Mouse (Mus musculus) layer of hippocampus, adult 18-20 months (tissue): Measurements from ENCODE around the gene Trpm3. TPM values are rescaled to one million over a fixed set of nuclear protein-coding genes. Genes with fewer than 3 reads are reported as not detected.

Source experiments
- DNase-seq, 2 experiments: peaks; one replicate each; pipeline ENCODE4 v3.0.0; 2022; ENCODE audit warnings: low spot score in 2 of 2
- total RNA-seq, 2 experiments: library from RNA; stranded (reverse); gene quantifications; 2 replicates each; pipeline ENCODE4 v1.2.3; 2021

The Trpm3 gene
- total RNA-seq, 2 experiments from 2014 or later: 56.8 to 61.7 TPM

DNA sequence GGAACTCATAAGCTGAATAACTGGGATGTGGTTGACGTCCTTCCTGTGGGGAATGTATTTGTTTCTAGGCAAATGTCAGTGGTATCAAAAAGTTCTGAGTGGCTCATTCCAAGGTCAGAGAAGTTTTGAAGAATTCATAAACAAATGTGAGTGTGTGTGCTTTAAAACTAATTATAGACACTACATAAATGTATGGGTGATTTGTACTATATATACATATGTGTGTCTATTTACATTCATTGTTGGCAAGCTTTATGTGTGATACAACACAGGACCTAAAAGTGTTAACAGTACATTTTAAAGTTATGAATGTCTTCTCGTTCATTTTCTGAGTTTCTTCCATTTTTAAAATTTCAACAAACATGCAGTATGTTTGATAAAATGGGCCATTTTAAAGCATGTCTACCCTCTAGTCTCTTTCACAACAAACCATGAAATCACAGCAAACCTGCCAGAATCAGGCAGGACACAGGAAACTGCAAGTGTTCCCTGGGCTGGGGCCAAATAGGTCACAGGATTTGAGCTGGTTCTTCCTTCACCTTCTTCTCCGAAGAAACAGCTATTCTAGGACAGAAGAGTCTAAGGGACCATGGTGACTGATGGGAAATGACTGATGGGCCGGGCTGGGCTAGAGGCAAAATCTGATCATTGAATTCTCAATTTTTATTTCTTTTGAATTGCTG is 334.3 kb downstream of the Trpm3 start:
- DNase-seq: no peak

DNA sequence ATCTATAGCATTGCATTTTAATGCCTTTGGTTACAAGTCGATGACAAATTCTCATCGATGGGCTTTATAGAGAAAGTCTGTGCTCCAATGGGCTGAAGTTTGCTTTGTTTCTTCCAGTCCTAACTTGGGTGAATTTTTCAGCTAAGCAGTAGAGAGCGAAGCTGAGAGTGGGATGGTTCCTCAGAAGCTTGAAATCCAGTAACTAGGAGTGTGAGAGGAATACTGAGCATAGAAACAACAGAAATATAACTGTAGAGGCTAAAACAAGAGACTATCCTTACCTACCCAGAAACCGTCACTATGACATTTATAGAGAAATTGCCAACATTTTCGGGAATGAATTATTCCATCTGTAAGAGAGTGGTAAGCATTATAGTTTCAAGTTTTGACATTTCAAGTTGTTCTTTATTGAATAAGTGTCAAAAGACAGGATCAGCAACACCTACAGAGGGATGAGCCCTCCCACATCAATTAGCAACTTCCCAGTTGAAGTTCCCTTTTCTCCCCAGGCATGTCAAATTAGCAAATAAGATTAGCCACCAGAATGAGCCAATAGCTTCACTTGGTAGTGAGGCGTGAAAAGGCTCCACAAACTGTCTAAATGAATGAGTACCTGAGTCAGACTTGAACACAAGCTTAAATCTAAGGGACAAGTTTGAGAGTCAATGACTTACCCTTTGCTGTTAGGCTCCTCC is 339.6 kb downstream of the Trpm3 start:
- no peak for DNase-seq

DNA sequence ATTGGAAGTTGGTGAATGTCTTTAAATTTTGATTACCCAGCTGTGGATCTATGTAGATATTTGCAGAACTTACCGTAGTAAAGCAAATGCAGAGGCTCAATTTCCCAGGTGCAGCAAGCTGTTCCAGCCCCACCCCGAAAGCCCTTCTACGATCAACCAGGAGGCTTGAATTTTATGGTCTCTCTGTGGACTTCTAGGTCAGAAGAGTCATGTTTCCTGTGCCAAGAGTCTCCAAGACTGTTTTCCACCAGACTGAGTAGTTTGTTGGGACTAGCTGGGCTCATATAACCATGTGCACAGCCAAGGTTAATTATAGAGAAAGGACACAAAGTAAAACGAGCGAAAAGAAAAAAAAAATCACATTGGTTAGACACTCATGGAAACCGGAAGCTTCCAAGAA is 364.6 kb downstream of the Trpm3 start:
- DNase-seq: no peak

DNA sequence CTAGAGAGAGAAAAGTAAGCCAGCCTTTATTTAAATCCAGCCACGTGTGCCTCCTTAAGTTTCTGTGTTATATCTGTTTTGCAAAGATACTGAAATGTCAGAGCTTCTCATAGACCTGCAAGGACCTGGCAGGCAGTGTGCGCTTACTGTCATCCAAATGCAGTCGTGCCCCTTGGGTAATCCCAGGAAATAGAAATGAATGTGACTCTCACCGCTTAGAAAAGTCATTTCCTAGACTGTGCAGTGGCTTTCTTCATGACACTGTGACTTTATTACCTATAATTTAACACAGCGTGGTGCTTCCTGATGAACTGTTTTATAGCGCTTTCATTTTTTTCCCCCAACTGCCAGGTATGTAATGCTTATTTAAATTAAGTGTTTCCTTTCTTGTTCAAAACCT is 379.7 kb downstream of the Trpm3 start:
- no peak for DNase-seq

DNA sequence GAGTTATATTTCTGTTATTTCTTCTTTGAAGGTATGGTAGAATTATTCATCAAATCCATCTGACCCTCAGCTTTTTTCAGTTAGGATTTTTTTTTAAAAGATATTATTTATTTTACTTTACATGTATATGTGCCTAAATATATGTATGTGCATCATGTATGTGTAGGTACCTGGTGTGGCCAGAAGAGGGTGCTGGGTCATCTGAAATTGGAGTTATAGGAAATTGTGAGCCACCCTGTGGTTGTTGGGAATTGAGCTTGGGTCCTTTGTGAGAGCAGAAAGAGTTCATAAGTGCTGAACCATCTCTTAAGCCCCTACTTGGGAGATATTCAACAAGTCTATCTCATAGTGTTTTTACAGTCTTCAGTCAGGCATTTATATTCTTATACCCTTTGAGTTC is 389.1 kb downstream of the Trpm3 start:
- DNase-seq: no peak

DNA sequence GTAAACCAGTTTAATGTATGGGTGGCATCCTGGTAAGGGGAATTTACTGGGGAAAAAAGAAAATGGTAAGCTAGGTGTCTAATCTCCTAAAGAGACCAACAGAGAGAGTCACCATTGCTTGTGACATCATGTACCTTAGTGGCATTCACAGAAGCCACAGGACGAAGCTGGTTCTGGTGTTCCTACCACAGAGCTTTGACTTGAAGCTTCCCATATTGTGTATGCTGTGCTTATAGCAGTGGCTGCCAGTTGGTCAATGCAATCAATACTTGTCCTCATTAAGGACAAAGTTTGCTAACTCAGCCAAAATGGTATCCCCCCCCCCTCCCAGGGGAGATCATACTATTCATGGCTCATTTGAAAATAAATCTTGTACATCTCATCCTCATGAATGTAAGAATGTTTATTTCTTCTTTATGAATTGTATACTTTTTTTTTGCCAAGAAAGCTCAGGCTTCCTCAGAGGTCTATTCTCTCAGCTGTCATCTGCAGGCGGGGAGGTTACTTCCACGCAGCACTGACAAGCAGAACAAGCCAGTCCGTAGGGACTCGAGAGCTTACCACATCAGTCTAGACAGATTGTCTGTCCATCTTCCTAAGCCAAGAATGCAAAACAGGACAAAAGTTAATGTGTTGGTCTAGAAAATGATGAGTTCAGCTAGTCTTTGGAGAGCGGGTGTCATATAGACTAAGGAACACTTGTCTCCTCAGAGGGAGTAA is 404.3 kb downstream of the Trpm3 start:
- DNase-seq: no peak

DNA sequence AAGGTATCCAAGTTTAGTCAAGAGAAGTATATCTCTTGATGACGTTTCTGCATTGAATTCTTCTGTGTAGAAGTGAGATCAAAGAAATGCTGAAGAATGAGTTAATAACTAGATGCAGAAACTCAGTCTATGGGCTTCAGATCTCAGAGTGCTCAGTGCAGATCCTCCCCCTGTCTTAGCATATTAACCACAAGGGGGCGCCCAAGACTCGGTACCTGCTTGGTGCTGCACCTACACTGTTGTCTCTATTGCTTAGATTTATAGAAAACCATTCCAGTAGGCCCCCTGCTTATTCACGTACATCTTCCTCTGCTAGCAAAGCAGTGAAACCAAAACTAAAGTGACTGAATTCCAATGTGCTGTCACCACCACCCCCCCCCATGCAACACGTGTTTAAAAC is 413.3 kb downstream of the Trpm3 start:
- peak; percentile 41 to 78 for DNase-seq

DNA sequence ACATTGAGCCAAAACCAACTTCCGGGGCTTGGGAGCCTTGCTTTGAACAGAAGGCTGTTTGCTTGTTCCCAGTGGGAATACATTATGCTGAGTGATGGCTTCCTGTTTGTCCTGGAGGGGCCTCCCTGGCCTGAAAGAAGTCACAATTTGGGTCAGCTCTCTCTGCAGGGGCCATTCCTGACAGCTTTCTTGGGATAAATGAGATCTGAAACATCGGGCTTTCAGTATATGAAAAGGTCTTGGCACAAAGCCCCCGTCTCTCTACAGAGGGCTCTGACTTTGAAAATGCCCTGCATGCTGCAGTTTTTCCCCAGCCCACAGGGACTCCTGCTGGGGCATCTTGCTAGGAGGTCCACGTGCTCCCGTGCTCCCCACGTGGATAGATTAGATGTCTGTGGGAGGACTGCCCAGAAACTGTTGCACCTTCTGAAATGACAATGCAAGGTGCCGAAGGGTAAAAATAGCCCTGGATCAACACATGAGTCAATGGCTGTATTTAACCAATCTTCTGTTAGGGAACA is 415.6 kb downstream of the Trpm3 start:
- peak; percentile 9 to 58 for DNase-seq

DNA sequence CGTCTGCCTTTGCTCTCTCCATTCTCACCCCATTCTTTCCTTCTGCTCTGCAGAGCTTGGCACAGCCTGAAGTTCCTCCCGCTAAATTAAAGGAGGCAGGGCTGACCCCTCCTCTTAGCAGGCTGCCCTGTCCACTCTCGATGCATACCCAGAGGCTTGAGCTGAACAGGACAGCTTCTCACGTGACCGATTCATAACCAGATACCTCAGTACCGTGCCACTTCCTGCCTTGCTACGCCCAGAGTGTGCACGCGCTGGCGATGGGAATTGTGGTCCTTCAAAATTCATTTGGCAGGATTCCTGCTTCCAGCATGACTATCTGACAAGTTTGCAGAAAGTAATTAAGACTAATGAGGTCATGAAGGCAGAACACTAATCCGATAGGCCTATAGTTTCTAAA is 433.6 kb downstream of the Trpm3 start:
- no peak for DNase-seq

DNA sequence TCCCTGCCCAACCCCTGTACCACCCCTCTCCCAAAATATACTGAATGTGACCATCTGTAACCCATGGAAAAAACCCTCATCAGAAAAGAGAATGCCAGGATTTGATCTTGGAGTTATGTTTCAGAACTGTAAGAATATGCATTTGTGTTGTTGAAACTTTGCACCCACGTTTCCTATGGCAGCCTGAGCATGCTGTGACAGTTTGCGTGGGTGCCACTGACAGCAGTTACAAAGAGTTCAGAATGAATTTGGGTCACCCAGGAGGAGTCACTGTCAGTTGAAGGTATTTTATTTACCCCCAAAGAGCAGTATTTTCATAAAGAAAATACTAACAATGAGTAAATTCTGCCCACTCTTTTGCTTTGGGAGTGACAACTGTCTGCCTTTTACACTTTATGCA is 434.0 kb downstream of the Trpm3 start:
- DNase-seq: peak in 1 of 2 experiments; percentile 77

DNA sequence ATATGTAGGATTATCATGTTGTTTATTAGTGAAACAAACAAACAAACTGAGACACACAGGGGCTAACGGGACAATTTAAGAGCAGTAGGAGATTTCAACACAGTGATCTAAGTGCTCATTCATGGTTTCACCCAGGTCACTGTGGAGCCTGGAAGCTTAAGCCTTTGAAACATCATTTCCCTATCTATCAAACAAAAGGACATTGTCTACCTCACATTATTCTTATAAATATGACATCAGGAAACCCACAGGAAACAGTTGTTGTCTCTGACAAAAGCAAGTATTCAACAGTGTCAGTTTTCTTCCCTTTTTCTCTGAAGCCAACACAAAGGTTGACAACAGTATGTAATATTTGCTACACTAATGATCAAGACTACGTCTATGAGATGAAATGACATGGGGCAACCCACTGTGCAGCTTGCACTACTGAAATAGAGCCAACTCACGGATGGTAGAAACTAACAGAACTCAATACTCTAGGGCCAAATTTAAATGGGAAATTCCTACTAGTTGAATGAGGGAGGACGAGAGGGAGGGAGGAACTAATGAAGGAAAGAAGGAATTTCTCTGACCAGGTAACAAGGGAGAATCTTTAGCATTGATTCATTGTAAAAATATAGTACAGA is 443.4 kb downstream of the Trpm3 start:
- peak in 1 of 2 experiments; percentile 48 for DNase-seq

DNA sequence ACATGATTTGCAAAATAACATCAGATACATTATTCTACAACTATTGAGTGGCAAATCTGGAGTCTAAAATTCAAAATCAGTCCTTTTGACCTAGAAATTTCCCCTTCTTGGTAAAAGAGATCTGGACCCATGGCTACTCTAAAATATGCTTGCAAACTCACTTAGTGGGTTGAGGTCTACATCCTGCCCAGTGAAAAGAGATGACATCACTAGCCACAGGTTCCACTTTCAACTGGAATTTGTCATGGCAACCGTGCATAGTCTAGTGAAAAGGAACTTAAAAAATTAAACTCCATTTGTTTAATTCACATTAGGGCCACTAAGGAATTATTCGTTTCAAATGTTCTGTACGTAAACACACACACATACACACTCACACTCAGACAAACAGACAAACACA is 455.6 kb downstream of the Trpm3 start:
- no peak for DNase-seq

DNA sequence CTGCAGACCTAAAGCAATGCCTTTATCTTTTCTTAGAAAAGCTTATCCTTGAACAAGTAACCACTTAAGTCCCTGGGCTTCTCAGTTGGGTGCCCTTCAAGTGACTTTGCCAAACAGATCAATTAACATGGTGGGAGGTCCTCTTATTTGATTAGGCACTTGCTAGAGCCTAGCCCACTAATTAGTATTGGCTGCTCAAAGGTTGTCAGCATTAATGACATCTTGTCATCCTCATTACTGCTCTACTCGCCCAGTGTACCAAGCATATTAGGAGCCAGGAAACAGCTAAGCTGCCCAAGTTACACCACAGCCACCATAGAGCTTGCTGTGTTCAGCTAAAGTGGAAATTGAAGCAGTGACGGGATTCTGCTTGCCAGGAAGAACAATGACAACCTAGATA is 456.4 kb downstream of the Trpm3 start:
- DNase-seq: no peak

DNA sequence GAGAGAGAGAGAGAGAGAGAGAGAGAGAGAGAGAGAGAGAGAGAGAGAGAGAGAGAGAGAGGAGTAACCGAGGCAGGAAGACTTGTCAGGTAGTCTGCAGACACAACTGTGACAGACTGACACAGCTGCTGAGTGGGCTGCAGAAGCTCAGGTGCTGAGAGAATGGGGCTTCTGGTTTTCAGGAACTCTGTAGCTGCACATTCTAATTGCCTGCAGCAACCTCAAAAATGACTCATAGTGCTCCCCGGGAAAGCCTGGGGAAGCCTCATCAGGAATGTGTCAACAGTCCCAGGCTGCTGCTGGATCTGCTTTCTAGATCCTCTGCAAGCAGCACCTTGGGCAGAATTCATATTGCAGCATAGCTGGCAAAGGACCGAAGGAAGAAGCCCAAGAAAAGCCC is 457.9 kb downstream of the Trpm3 start:
- peak; percentile 25 to 51 for DNase-seq

DNA sequence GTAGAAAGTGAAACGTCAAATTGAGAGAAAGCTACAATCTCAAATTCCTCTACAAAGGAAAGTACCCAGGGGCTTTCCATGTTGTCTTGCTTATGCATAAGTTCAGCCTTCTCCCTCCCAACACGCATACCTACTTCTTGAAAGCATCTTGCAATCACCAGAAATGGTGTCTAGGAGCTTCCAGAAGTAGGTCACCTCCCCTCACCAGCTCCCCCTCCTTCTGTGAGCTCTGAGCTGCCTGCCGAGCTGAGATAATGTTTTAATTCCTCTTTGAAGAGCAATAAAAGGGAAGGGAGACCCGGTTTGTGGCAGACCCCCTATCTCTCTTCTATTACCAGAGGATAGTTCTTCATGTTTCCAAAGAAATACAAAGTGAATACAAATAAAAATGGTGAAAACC is 465.5 kb downstream of the Trpm3 start:
- DNase-seq: no peak

DNA sequence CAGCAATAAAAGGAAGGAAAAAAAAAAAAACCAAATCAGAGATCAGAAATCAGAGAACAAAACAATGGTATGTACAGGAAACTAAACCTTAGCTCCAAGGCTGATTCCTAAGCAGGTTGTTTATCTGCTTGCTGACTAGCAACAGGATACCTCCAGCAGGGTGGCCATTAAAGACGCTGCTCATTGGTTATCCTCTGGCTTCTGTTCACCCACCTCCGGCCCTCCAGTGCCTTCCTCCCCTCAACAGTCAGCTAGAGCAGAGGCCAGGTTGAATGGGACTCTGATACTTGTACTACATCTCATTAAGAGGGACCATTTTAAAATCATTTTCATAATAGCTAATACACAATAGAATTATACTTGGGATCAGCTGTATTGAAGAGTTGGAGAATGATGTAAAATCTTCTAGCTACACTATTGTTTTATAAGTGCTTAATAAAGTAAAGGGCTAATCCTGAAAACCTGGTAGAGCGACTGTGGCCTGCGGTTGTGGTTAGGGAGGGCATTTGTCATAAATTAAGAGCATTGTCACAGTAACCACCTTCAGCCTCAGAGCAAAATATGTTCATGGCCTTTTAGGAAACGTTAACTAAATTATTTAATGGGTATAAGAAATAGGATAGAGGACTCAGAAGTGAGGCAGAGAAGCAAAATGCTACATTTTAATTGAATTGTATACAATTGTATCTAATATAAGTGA is 469.3 kb downstream of the Trpm3 start:
- no peak for DNase-seq

DNA sequence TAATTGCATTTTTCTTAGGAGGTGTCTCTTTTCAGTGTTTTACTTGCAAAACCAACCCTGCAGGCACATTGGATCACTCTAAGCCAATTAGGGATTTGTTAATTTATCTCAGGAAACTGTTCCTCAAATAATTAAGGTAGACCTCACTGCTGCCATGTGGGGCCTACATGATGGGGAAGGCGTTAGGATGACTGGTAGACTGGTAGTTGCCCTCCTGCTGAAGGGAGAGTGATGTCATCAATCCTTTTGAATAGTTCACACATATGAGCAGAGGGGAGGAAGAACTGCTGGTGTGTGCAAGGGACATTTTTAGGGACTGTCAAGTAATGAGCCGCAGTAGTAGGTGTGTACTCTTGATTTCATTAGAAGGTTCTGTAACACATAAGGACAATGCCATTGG is 472.8 kb downstream of the Trpm3 start:
- DNase-seq: no peak

DNA sequence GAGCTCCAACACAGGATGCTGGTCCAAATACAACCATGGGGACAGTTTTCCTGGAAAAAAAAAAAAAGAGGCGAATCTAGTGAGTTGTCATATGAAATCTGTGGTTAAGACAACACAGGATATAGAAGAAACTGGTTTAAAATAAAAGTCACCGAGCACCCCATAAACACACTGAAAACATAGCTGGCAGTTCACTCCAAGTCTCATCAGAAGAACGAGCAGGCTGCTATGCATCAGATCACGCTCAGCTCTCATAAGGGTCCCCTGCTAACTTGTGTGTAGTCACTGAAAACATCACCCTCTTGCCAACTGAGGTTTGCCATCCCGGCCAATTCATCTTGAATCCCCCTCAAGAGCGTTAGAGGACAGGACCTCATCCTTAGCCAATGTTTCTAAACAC is 476.5 kb downstream of the Trpm3 start:
- no peak for DNase-seq

DNA sequence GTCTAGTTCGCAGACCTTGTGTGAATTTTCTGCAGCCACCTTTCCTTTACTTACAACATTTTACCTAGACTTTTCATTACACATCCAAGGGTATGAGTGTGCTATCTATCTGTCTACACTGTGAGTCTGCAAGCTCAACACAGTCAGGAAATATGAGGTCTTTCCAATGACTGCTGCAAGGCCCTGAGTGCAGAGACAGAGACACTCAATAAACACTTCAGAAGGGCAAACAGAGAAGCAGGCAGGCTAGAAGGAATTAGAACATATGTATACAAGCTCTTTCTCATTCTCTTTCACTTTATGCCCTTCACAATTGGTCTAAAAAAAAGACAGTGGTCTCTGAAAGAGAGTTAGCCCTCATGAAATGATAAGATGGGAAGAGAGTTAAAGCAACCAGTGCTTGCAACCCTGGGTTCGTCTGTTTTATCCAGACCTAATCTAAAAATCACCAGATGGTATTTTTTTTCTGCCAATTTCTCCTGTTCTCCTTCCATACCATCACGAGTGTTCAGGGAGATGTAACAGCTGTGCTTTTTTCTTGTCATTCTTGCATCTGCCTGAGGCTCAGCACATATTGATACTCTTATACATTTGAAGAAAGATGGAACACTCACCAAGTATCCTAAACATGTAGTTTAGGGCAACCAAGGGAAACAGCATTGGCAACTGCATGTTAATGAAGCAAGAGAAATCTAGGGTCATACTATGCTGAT is 486.1 kb downstream of the Trpm3 start:
- peak in 1 of 2 experiments; percentile 33 for DNase-seq

DNA sequence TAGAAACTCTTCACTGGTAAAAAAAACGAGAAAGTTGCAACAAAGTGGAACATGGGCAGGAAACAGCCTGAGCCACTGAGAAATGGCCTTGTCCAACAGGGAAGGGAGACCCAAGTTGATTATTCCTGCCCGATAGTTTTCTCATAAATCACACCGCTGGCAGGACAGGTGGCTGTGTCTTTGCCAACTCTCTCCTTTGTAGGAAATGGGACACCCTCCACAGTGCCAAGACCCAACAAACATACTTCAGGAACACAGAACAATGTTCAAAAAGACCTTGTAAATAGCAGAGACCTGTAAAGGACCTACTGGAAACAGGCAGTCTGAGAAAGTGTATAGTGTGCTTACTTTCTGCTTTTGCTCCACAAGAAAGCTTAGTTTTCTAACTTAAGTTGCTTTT is 490.0 kb downstream of the Trpm3 start:
- DNase-seq: no peak
